Mouse (Mus musculus) spleen, adult 2 months (tissue): ENCODE measurements around the gene Tspan11. TPM values are rescaled to one million over a fixed set of nuclear protein-coding genes. Genes with fewer than 3 reads are reported as not detected.

Experiments
- DNase-seq, 2 experiments: peaks; one replicate each; pipeline versions ENCODE4 v3.0.0 to v3.0.0-alpha.2; 2012 to 2021; ENCODE audit warnings: low spot score in 2 of 2, low read depth in 1 of 2
- H3K27ac ChIP-seq: fragments of 200-500 bp; 2 replicates; pipeline ENCODE4 v1.5.1; 2012; ENCODE audit warnings: low read length, inconsistent platforms; ENCODE audit not compliant: insufficient read depth
- H3K27me3 ChIP-seq: fragments of 200-500 bp; 2 replicates; pipeline ENCODE4 v1.6.1; 2012; ENCODE audit warnings: mild to moderate bottlenecking, moderate library complexity, low read length, inconsistent platforms; ENCODE audit not compliant: control insufficient read depth, insufficient read depth
- H3K36me3 ChIP-seq: fragments of 200-500 bp; 2 replicates; pipeline ENCODE4 v1.6.1; 2012; ENCODE audit warnings: mild to moderate bottlenecking, low read length, inconsistent platforms; ENCODE audit not compliant: control insufficient read depth, insufficient read depth
- H3K4me1 ChIP-seq: fragments of 200-500 bp; 2 replicates; pipeline ENCODE4 v1.6.1; 2011; ENCODE audit warnings: inconsistent platforms; ENCODE audit not compliant: control insufficient read depth, insufficient read depth, insufficient read length
- H3K4me3 ChIP-seq: fragments of 200-500 bp; 2 replicates; pipeline ENCODE4 v1.5.1; 2011; ENCODE audit warnings: mild to moderate bottlenecking, inconsistent platforms; ENCODE audit not compliant: insufficient read depth, insufficient read length; ENCODE audit errors: extremely low read depth
- CTCF ChIP-seq: fragments of 200-500 bp; IDR thresholded peaks from 2 replicates; pipeline ENCODE4 v1.5.1; 2011; ENCODE audit warnings: mild to moderate bottlenecking, inconsistent platforms; ENCODE audit not compliant: insufficient read depth, insufficient read length, insufficient replicate concordance; ENCODE audit errors: extremely low read depth
- POLR2A ChIP-seq: fragments of 200-500 bp; IDR thresholded peaks from 2 replicates; pipeline ENCODE4 v1.6.1; 2011; ENCODE audit warnings: low read depth, low read length, inconsistent platforms
- WGBS: fragments of 180-500 bp; shearing (Covaris S2); methylation state at CpG from one replicate; pipeline ENCODE4 v1.1.7; 2018; 5-methylcytosine and 5-hydroxymethylcytosine counted together
- polyA plus RNA-seq: library from polyadenylated mRNA; depleted of rRNA; stranded (reverse); fragments of >200 nt; gene quantifications from 2 replicates; pipeline ENCODE4 v1.2.3, GENCODE M21; 2012

Gene Tspan11
- polyA plus RNA-seq, 1 experiment, result 0.36 TPM

DNA sequence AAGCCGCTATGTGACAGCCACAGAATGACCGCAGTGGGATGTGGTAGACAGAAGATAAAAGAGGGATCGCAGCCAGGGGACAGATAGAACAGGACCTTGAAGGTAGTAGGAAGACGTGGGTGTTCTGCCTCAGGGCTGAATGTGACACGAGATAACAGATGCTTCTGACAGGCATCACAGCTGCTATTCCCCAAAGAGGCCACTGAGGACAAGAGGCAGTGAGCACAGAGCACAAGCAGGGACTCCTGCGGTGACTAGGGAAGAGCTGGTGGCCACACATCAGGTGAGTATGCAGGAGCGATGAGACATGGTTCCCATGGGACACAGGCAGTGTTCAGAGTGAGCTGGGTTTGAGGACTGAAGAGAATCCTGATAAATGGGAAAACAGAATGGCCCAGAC, 82.3 kb downstream of the Tspan11 start:
- 78% methylated on average over 7 of the region's 7 CpGs for WGBS
- no peaks in the 10 kb centered on the region for H3K36me3 ChIP-seq
- no peak overlapping the region for H3K27ac ChIP-seq
- H3K27me3 ChIP-seq, result no peaks in the 10 kb centered on the region
- H3K4me3 ChIP-seq, result no peak overlapping the region
- TF ChIP-seq CTCF (no peak), POLR2A (no peak)
- DNase-seq, result no peak
- H3K4me1 ChIP-seq, result no peaks in the 10 kb centered on the region

- TF ChIP-seq POLR2A (no peak), CTCF (peak; percentile 89; the same call in 1 of the 2 replicates)
- Histone ChIP-seq H3K36me3 (no peaks in the 10 kb centered on the region), H3K4me1 (no peaks in the 10 kb centered on the region), H3K4me3 (no peak overlapping the region), H3K27me3 (no peaks in the 10 kb centered on the region), H3K27ac (no peak overlapping the region)
- peak; percentile 15 to 39 for DNase-seq
- 11% methylated on average over 7 of the region's 7 CpGs for WGBS
These were observed 82.7 kb downstream of the Tspan11 start for GRCm38 (mm10) chr6:127970120-127970519.

DNA sequence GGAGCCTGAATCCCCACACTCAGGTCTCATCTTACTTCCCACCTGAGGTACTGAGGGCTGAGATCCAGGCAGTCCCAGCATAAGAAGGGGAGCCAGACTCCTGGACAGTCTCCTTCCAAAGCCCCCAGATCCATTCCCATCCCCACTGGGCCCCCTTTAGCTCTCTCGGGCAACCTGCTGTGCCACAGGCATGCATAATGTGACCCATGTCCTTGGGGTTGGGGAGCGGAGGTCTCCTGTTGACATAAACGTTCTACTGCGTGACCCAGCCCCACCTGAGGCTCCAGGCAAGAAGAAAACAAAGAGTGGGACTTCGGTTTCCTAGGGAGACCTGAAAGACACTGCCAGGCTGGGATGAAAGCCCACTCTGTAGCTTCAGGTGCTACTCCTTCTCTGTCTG, 83.5 kb downstream of the Tspan11 start:
- Histone ChIP-seq H3K36me3 (no peaks in the 10 kb centered on the region), H3K4me3 (no peak overlapping the region), H3K27ac (no peak overlapping the region), H3K27me3 (no peaks in the 10 kb centered on the region), H3K4me1 (no peaks in the 10 kb centered on the region)
- no peak for DNase-seq
- WGBS, result 87% methylated on average over 5 of the region's 5 CpGs
- no peak for TF ChIP-seq CTCF
- TF ChIP-seq POLR2A, result no peak

DNA sequence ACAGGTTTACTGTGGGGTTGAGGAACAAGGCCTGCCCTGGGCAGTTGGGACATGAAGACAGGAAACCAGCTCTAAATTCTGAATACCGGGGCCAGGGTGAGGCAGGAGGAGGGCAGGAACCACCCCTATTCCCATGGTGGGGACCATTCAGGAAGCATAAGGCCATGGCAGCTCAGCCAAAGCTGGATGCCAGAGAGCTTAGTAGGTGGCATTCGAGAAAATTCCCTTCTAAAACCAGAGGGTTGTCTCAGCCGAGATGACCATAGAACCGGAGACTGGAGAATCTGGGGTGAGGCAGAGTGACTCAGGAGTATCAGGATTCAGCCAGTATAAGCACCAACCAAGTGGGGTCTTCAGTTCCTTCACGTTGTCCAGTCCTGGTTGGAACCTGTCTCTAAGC, 84.5 kb downstream of the Tspan11 start:
- Histone ChIP-seq H3K27me3 (no peaks in the 10 kb centered on the region), H3K4me1 (no peaks in the 10 kb centered on the region), H3K4me3 (no peak overlapping the region), H3K36me3 (no peaks in the 10 kb centered on the region), H3K27ac (no peak overlapping the region)
- 75% methylated on average over 5 of the region's 5 CpGs for WGBS
- TF ChIP-seq CTCF (no peak), POLR2A (no peak)
- DNase-seq, result no peak

DNA sequence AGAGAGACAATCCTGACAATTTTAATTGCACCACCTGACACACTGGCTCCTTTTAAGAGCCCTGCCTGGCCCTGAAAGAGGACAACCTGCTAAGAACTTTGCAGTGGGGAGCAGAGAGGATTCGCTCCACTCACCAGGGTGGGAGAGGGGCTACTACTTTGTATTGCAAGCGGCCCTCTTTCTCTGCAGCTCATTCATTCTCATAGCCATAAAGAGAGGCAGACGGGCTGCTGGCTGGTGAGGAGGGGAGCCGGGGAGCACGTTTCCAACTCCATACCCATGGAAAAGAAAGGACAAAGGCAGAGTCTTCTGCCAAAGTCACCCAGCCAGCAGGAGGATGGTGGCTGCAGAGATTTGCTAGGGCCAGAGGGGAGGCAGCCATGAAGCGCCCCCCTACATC, 86.2 kb downstream of the Tspan11 start:
- H3K27ac ChIP-seq, result no peak overlapping the region
- H3K4me1 ChIP-seq, result no peaks in the 10 kb centered on the region
- DNase-seq, result no peak
- no peak for TF ChIP-seq CTCF
- no peak for TF ChIP-seq POLR2A
- no peak overlapping the region for H3K4me3 ChIP-seq
- 87% methylated on average over 6 of the region's 6 CpGs for WGBS
- no peaks in the 10 kb centered on the region for H3K36me3 ChIP-seq
- H3K27me3 ChIP-seq, result no peaks in the 10 kb centered on the region

GRCm38 (mm10) chr6:127974000-127974399, 86.6 kb downstream of the Tspan11 start:
- TF ChIP-seq POLR2A, result no peak
- TF ChIP-seq CTCF, result no peak
- 85% methylated on average over 9 of the region's 9 CpGs for WGBS
- DNase-seq, result no peak
- Histone ChIP-seq H3K27me3 (no peaks in the 10 kb centered on the region), H3K4me3 (no peak overlapping the region), H3K36me3 (no peaks in the 10 kb centered on the region), H3K4me1 (no peaks in the 10 kb centered on the region), H3K27ac (no peak overlapping the region)

DNA sequence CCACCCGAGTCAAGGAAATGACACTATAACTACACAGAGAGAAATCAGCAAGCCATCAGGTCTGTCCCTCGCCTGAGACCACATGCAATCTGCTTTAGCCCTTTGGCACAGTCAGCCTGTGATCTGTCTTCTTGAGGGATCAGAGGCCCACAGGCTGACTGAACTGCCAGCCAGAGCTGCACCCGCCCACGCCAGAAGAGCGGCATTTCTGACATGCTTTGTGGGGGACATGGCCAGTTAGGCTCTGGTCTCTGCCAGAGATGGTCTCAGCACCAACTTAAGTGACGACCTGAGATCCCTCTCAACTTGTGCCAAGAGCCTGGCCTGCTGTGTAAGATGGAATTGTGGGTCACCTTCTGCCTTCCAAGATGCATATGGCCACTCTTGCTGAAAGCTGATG, 89.3 kb downstream of the Tspan11 start:
- Histone ChIP-seq H3K36me3 (no peaks in the 10 kb centered on the region), H3K27me3 (no peaks in the 10 kb centered on the region), H3K27ac (no peak overlapping the region), H3K4me1 (no peaks in the 10 kb centered on the region), H3K4me3 (no peak overlapping the region)
- WGBS, result 90% methylated on average over 6 of the region's 6 CpGs
- no peak for DNase-seq
- TF ChIP-seq POLR2A (no peak), CTCF (no peak)
